Mouse (Mus musculus): ENCODE data around the gene Coq2.

Gene Coq2

GRCm38 (mm10) chr5:100628807-100629206 lies 46.1 kb downstream of the Coq2 start:
- in situ Hi-C loops (cut with MboI; ENCODE audit: unreplicated experiment in 2 of 2): no loop called here

DNA sequence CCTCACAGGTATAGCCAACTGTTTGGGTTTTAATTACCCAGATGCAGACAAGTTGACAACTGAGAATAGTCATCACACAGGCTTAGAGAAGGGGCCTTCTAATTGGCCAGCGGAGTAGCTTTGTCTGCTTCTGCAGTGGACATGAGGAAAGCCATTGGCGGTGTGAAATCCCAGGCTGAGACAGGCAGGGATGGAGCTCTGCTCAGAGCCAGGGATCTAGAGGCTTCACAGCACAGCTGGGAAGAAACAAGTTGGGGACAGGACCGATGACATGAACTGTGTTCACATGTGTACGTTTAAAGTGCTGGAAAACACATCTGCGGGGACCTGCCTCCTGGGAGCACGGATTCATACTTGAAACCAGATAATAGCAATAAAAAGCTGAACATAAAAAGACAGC lies 48.4 kb downstream of the Coq2 start:
- in situ Hi-C loops (cut with MboI; ENCODE audit: unreplicated experiment in 2 of 2): no loop called here

DNA sequence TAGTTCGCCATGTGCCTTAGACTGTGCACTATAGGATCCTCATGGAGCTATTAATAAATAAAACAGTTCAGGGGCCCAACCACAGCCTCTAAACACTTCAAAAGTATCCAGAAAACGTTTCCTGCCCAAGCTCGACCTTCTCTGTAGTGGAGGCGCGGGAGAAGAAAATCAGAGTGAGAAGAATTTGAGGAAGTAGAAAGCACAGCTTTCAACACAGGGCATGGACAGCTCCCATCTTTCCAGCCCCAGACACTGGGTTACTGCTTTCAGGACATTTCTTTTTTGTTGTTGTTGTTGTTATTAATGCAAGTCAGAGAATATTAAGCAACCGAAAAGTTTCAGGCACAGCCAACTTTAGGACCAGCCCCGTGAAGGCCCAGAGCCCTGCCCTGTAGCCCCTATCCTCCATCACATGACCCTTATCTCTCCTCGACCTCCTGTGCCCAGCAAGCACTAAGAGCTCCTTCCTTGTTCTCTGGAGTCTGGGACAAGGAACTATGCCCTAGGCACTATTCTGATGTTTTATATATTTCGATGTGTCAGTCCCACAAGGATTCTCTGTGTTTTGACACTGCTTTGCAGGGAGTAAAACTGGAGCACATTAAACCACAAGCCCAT lies 50.1 kb downstream of the Coq2 start:
- in situ Hi-C loops (cut with MboI; ENCODE audit: unreplicated experiment in 2 of 2): no loop called here

- in situ Hi-C loops (cut with MboI; ENCODE audit: unreplicated experiment in 2 of 2): no loop called here
Measured at GRCm38 (mm10) chr5:100622509-100623163, 52.3 kb downstream of the Coq2 start.

DNA sequence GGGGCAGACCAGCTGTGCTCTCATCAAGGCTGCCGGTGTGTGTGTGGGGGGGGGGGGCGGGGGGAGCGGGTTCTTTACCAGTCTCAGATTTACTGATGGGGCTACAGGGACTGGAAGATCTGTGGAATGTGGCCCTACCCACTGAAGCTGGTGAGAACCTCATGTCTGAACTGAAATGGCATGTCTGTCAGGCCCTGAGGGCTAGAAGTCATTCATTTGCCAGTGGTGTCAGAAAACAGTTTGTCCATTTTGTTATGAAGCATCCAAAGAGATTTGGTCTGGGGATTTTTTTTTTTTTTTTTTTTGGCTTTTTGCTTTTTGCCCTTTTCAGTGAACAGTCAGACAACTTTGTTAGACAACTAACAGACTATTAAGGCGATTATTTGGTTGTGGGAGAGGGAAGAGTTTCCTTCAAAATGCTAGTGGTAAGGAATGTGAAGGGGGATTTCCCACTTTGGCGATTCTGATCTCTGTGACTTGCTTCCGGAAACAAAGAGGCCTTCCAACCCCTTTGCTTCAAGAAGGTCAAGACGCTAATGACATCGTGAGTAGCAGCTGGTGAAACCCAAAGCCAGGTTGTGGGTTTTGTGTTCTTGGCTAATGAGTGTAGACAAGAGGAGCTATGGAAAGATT lies 52.9 kb downstream of the Coq2 start:
- in situ Hi-C loops (cut with MboI; ENCODE audit: unreplicated experiment in 2 of 2): no loop called here

GRCm38 (mm10) chr5:100620952-100621351 lies 54.0 kb downstream of the Coq2 start:
- in situ Hi-C loops (cut with MboI; ENCODE audit: unreplicated experiment in 2 of 2): no loop called here

DNA sequence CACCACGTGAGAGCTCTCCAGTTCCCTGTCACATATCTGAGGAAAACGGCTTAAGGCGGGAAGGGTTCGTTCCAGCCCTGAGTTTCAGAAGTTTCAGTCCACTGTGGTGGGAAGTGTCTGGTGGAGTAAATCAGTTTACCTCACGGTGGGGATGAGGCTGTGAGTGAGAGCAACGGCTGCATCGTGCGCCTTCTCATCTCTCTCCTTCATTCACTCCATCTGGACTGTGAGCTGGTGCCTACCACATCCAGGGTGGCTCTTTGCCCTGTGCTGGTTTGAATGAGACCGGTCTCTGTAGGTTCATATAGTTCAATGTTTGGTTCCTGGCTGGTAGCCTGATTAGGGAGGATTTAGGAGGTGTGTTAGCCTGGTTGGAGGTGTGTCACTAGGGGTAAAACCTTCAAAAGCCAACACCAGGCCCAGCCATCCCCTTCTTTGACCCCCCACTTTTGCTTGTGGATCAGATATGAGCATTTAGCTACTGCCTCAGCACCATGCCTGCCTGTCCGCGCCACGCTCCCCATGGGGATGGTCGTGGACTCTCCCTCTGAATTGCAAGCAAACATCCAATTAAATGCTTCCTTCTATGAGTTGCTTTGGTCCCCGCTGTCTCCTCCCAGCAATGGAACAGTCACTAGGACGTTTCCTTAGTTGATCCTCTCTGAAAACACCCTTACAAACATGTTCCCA lies 55.2 kb downstream of the Coq2 start:
- in situ Hi-C loops (cut with MboI; ENCODE audit: unreplicated experiment in 2 of 2): no loop called here

DNA sequence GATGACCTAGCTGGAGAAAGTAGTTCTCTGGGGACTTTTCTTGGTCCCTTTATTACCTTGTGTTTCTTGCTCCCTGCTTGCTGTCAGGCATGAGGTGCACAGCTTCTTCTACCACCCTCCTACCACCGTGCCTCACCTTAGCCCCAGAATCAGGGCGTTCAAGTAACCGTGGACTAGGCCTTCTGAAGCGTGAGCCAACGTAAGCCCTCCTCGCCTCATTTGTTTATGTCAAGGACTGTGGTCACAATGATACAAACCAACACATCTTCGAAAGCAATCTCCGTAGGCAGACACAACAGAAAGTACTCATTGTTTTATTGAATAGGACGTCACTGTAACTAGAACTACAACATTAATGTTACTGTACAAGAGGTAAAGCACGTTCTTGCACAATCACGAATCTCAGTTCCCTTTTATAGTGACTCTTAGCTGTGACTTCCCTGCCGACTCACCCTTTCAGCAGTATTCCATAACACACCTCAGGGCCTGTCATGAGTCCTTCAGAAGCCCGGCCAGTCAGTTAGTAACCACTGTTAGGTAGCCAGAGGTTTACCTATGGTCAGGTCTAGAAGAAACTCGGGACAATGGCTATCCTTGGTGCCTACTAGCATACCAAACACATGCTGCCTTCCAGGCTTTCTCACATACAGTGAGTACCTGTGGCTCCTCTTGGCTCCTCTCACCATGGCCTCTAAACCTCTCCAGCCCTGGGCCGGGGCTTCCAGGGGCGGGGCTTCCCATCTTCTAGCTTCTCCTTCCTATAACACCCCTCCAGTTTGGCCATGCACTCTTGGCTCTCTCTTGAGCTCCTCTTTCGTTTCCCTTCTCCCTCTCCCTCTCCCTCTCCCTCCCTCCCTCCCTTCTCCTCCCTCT lies 60.8 kb downstream of the Coq2 start:
- in situ Hi-C loops (cut with MboI; ENCODE audit: unreplicated experiment in 2 of 2): no loop called here

- in situ Hi-C loops (cut with MboI; ENCODE audit: unreplicated experiment in 2 of 2): no loop called here
Measured at GRCm38 (mm10) chr5:100607868-100608267, 67.1 kb downstream of the Coq2 start.

- in situ Hi-C loops (cut with MboI; ENCODE audit: unreplicated experiment in 2 of 2): no loop called here
Measured at GRCm38 (mm10) chr5:100607090-100607762, 67.7 kb downstream of the Coq2 start.

DNA sequence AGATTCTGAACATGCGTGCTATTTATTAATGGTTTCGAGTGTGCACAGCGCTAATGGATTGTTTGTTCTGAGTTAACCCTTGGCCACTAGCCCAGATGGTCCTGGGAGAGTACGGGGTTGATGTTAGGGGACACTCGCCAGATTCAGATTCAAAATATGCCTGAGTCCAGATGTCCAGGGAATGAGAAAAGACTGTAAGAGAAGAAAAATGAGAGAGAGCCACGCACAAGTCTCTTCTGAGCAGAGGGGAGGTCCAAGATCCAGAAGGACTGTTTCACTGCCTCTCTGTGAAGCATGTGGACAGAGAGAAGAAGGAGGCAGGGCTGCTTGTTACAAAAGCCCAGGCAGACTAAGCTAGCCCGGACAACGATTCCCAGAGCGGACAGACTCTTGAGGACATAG lies 69.1 kb downstream of the Coq2 start:
- in situ Hi-C loops (cut with MboI; ENCODE audit: unreplicated experiment in 2 of 2): no loop called here

All from v-Abl transformed pro-B cells (cell line).